ENCODE assay signal across 8 mouse cellular contexts in genomic region chr13:37854031-37854431, GRCm38 (mm10).
DNase-seq lines count a peak whose midpoint lies in the region; ATAC-seq and TF ChIP-seq lines count a peak whose summit lies in the region.

No protein-coding gene starts in this region.

- peak overlapping the region; percentile 67 for H3K4me2 ChIP-seq in embryonic facial prominence, embryonic 13.5 days
- peak overlapping the region; percentile 76 for H3K4me2 ChIP-seq in heart, embryonic 13.5 days
- H3K4me2 ChIP-seq in kidney, postnatal 0 days (ENCODE audit: low read length), result peak overlapping the region; percentile 58

- peak overlapping the region; percentile 88 for H3K27ac ChIP-seq in embryonic facial prominence, embryonic 13.5 days
- peak overlapping the region; percentile 80 for H3K27ac ChIP-seq in heart, embryonic 13.5 days (replicated peaks)
- peak overlapping the region; percentile 89 for H3K27ac ChIP-seq in kidney, postnatal 0 days
- H3K27ac ChIP-seq in small intestine, adult 2 months (ENCODE audit: insufficient read depth, low read depth, low read length), result peak overlapping the region; percentile 76

- H3K36me3 ChIP-seq in embryonic facial prominence, embryonic 13.5 days, result no peaks in the 10 kb centered on the region
- no peaks in the 10 kb centered on the region for H3K36me3 ChIP-seq in heart, embryonic 13.5 days
- no peaks in the 10 kb centered on the region for H3K36me3 ChIP-seq in kidney, postnatal 0 days (ENCODE audit: insufficient read depth, low read length)
- H3K36me3 ChIP-seq in small intestine, adult 2 months (ENCODE audit: control insufficient read depth, insufficient read depth, low read length), result no peaks in the 10 kb centered on the region

- H3K27me3 ChIP-seq in embryonic facial prominence, embryonic 13.5 days, result no peaks in the 10 kb centered on the region
- H3K27me3 ChIP-seq in heart, embryonic 13.5 days (replicated peaks), result no peaks in the 10 kb centered on the region
- no peaks in the 10 kb centered on the region for H3K27me3 ChIP-seq in kidney, postnatal 0 days (ENCODE audit: insufficient read depth, low read length)
- no peaks in the 10 kb centered on the region for H3K27me3 ChIP-seq in small intestine, adult 2 months (ENCODE audit: control insufficient read depth, insufficient read depth, low read length)

- DNase-seq in urinary bladder, postnatal 14 days (ENCODE audit: low spot score), result peak; percentile 67
- no peak for DNase-seq in urinary bladder, postnatal 10 days (ENCODE audit: low spot score)
- DNase-seq in kidney, postnatal 0 days (ENCODE audit: low spot score), result peak; percentile 89
- peak; percentile 71 to 80 for DNase-seq in lung, postnatal 4 days

- ATAC-seq in embryonic facial prominence, embryonic 13.5 days (ENCODE audit: insufficient number of reproducible peaks, insufficient read depth, low FRiP score, low TSS enrichment, low read depth), result no peak
- ATAC-seq in heart, embryonic 13.5 days (ENCODE audit: extremely low read depth, insufficient number of reproducible peaks, low FRiP score, low TSS enrichment), result no peak
- peak; percentile 87 for ATAC-seq in kidney, postnatal 0 days (replicated peaks; ENCODE audit: low FRiP score, low read depth)
- no peak for ATAC-seq in inflammation-experienced regulatory T-cells, adult 6 months

- WGBS in embryonic facial prominence, embryonic 13.5 days, result 2% methylated on average over 14 of the region's 14 CpGs
- 5% methylated on average over 14 of the region's 14 CpGs for WGBS in heart, embryonic 13.5 days
- 2% methylated on average over 14 of the region's 14 CpGs for WGBS in kidney, postnatal 0 days
- WGBS in small intestine, adult 2 months, result 2% methylated on average over 14 of the region's 14 CpGs

- H3K9me3 ChIP-seq in embryonic facial prominence, embryonic 13.5 days, result no peaks in the 10 kb centered on the region
- no peaks in the 10 kb centered on the region for H3K9me3 ChIP-seq in heart, embryonic 13.5 days
- H3K9me3 ChIP-seq in kidney, postnatal 0 days (replicated peaks; ENCODE audit: low read length), result no peaks in the 10 kb centered on the region

- H3K9ac ChIP-seq in embryonic facial prominence, embryonic 13.5 days, result peak overlapping the region; percentile 63
- peak overlapping the region; percentile 80 for H3K9ac ChIP-seq in heart, embryonic 13.5 days
- H3K9ac ChIP-seq in kidney, postnatal 0 days (ENCODE audit: low read depth, low read length), result peak overlapping the region; percentile 46; the same call in 1 of the 2 replicates

- H3K4me1 ChIP-seq in embryonic facial prominence, embryonic 13.5 days, result peaks cover 43% of the 10 kb centered on the region
- H3K4me1 ChIP-seq in heart, embryonic 13.5 days, result peaks cover 64% of the 10 kb centered on the region
- peaks cover 40% of the 10 kb centered on the region for H3K4me1 ChIP-seq in kidney, postnatal 0 days (replicated peaks; ENCODE audit: insufficient read depth, low read length)
- peaks cover 20% of the 10 kb centered on the region for H3K4me1 ChIP-seq in small intestine, adult 2 months (ENCODE audit: control insufficient read depth, insufficient read depth, insufficient read length, low read length)

- TF ChIP-seq CTCF in kidney, postnatal 0 days (IDR thresholded peaks at IDR 0.05; ENCODE audit: low read depth), result no peak
- no peak for TF ChIP-seq CTCF in small intestine, adult 2 months (IDR thresholded peaks at IDR 0.05; ENCODE audit: extremely low read depth, insufficient read length, insufficient replicate concordance, low read depth, low read length)

- TF ChIP-seq POLR2A in small intestine, adult 2 months (IDR thresholded peaks at IDR 0.05; ENCODE audit: low read depth, low read length), result peak; percentile 53; the same call in 1 of the 2 replicates

- H3K4me3 ChIP-seq in embryonic facial prominence, embryonic 13.5 days, result peak overlapping the region; percentile 36
- H3K4me3 ChIP-seq in heart, embryonic 13.5 days, result peak overlapping the region; percentile 46
- peak overlapping the region; percentile 20 for H3K4me3 ChIP-seq in kidney, postnatal 0 days (replicated peaks; ENCODE audit: low read depth, low read length)
- H3K4me3 ChIP-seq in small intestine, adult 2 months (ENCODE audit: low read depth, low read length), result peak overlapping the region; percentile 47
